Mouse (Mus musculus) retina, embryonic 14.5 days (tissue): ENCODE data around the gene Meiob.

ENCODE experiments used
- DNase-seq: peaks from one replicate; pipeline ENCODE4 v3.0.0-alpha.2; 2015; ENCODE audit warnings: low spot score

Gene Meiob

GRCm38 (mm10) chr17:24874405-24874745 lies 70.3 kb downstream of the Meiob start:
- DNase-seq: no peak

- no peak for DNase-seq
Observed at GRCm38 (mm10) chr17:24874989-24875388, 70.9 kb downstream of the Meiob start.

DNA sequence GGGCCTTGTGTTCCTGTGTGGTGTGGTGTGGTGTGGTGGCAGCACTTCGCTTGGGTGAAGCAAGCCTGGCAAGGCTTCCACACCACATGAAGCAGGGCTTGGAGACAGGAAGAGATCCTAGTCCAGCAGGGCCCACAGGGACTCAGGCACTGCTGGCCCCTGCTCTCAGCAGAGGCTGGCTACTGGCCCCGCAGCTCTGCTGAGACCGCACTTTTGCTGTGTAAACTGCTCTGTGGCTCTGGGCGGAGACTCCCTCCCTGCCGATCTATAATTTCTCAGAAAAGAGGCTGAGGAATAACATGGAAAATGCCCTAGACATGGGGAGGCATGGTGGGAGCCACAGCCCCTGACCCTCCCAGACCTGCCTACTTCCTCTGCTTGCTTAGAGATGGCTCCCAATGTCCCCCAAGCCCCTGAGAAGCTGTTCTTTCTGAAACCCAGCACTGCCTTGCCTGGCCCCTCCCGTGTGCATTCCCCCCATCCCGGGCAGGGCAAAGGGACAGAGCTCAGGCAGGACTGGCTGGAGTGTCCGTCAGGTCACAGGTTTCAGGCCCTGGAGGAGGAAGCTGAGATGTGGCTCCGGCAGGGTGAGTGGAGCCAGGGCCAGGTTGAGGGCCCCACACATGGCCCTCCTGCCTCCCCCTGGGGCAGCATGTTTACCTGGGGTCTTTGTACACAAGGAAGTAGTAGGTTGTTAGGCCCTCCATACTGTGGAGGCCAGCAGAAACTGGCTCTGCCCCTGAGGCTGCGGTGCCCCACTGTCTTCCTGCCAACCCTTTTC lies 73.4 kb downstream of the Meiob start:
- DNase-seq: no peak

GRCm38 (mm10) chr17:24878117-24878397 lies 74.0 kb downstream of the Meiob start:
- DNase-seq: no peak

GRCm38 (mm10) chr17:24878531-24878930 lies 74.4 kb downstream of the Meiob start:
- no peak for DNase-seq

DNA sequence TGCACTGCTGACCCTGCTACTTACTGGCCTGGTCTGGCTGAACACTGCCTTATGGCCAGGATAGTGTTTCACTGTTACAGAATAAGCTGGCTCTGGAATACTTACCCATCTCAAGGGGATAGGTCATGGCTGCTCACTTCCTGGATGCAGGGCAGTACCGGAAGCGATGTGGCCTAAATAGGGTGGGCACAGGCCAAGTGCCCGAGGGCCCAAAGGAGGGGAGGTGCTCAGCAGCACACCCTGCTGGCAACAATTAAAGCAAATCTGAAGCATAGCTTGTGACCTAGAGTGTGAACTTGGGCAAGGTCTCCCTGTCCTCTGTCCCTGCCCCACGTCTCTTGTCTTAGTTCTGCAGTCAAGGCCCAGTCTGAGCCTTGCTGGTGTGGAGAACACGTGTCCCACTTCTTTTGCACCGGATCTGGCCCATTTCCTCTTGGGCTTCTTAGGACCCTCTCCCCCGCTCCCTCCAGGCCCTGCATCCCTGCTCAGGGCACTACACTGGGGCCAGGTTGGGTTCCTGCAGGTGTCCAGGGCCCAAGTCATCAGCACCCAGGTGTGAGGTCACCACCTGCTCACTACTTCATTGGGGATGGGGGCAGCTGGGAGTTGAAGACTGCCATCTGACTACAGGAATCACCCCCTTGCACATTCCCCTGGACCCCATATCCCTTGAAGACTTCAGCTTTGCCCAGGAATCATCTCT lies 77.8 kb downstream of the Meiob start:
- peak; percentile 74 for DNase-seq

DNA sequence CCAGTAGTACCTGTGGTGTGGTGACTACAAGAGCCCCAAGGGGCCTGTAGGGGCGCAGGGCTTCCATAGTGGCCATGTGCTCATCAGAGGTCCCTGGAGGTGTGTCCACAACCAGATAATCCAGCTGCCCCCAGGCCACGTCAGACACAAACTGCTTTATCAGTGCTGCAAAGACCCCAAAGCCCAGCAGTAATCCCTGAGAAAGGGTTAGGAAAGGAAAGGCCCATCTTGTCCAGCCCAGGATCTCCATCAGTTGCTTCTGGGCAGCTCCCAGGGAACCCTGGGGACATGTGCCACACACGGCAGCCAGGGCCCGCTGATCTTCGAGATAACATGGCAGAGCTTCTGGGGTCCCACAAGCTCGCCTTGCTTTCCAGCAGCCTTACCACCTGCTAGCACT lies 80.3 kb downstream of the Meiob start:
- no peak for DNase-seq

GRCm38 (mm10) chr17:24885356-24886133 lies 81.5 kb downstream of the Meiob start:
- no peak for DNase-seq

GRCm38 (mm10) chr17:24886134-24886931 lies 82.2 kb downstream of the Meiob start, which contains the start of the genes Nubp2 and Spsb3:
Gene Nubp2, minus strand, starts transcription at chr17:24886349.
Gene Spsb3, plus strand, starts transcription at chr17:24886643.
- DNase-seq: peak; percentile 97

GRCm38 (mm10) chr17:24886932-24887271 lies 82.8 kb downstream of the Meiob start:
- DNase-seq: no peak

GRCm38 (mm10) chr17:24887291-24888080 lies 83.4 kb downstream of the Meiob start:
- no peak for DNase-seq

DNA sequence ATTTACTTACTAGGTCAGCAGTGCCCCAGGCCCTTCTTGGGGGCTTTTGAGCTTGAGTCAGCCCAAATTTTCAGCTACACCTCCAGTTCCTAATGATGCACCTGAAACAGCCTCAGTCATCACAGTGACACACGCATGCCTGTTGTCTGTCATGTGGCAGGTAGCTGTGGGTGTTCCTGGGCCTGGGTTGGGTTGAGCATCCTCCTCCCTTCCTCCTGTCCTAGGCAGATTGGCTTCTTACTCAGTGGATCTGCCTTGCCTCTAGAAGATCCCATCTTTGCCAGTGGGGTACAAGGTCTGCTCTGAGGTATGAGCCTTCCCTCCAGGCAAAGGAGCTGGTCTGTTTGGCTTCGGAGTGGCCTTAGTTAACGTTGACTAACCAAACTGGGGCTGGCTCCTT lies 84.8 kb downstream of the Meiob start:
- DNase-seq: no peak
